Mouse (Mus musculus): ENCODE data around the gene Csdc2. TPM values are rescaled to one million over a fixed set of nuclear protein-coding genes. Genes with fewer than 3 reads are reported as not detected.
"Not testable (repeated sequence)": the region's sequence is repeated elsewhere in the genome, so short reads cannot be mapped to it uniquely, and the experiment has no call there.

Csdc2 gene
- 1 to 10 TPM; 9.1 to 9.4 TPM for total RNA-seq (2021)
- long read RNA-seq, experiment 1, transcript Csdc2-201 (4 exons, 2,490 nt), result major isoform, 29 of 37 reads
- long read RNA-seq, experiment 1, partial matches to known transcripts, result 1 of 37 reads
- long read RNA-seq, experiment 1, other reads (novel, unspliced or antisense), result 6 of 37 reads
- long read RNA-seq, experiment 2, transcript Csdc2-201 (4 exons, 2,490 nt), result major isoform, 24 of 28 reads
- long read RNA-seq, experiment 2, partial matches to known transcripts, result 0 of 28 reads
- long read RNA-seq, experiment 2, other reads (novel, unspliced or antisense), result 3 of 28 reads

DNA sequence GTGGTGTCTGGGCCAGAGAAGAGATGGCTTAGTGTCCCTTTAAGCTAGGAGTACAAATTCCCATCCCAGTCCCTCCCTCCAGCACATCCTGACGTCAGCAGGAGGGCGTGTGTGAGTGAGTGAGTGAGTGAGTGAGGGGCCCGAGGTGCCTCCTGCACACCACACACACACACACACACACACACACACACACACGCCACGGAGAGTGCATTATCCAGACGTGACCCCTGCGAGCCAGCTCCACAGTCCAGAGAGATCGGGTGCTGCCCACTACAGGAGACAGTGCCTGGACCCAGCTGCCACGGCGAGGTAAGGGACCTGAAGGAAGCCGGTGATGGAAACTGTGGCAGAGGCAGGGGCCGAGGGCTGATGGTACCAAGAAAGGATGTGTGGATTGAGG, at the start of gene Csdc2:
Gene Csdc2, plus strand, starts transcription at position 81 of the 400 bp plus-strand sequence.
- peak in 1 of 2 experiments; percentile 57 for DNase-seq (ENCODE audit: low spot score in 2 of 2)

DNA sequence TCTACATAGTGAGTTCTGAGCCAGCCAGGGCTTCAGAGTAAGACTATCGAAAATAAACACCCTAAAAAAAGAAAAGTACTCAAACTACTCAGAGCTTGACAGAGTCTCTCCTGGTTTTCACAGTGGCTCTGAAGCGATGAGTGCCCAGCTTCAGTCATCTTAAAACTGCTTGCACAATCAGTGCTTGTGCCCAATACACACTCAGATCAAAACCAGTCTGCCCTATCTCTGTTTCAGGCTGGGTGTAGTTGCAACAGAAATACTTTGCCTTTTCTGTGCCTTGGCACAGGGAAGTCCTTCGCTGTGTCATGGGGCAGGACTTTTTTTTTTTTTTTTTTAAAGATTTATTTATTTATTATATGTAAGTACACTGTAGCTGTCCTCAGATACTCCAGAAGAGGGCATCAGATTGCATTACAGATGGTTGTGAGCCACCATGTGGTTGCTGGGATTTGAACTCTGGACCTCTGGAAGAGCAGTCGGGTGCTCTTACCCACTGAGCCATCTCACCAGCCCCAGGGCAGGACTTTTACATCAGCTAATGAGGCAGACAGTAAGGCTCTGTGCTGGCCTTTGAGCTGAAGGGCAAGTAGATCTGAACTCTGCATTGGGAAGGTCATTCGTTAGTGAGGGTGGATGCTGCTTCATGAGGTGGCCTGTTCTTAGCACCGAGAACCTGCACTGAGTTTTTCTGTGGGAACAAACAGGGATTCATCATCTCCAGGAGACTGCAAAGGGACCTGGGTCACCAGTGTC, 49.6 kb upstream of the Csdc2 start:
- no peak for DNase-seq (ENCODE audit: low spot score in 2 of 2)

DNA sequence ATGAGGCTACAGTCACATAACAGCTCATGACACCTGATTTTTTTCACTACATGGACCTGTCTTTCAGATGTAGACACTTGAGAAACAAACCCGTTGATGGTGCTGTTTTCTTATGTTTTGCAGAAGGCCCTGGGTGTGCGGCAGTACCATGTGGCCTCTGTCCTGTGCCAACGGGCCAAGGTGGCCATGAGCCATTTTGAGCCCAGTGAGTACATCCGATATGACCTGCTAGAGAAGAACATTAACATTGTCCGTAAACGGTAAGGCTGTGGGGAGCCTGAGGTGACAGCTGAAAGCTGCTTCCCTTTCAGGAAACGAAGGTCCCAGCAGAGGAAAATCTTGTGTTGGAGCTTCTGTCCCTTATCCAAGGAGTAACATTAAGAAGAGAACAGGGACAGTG, 47.4 kb upstream of the Csdc2 start:
- no peak for DNase-seq (ENCODE audit: low spot score in 2 of 2)

DNA sequence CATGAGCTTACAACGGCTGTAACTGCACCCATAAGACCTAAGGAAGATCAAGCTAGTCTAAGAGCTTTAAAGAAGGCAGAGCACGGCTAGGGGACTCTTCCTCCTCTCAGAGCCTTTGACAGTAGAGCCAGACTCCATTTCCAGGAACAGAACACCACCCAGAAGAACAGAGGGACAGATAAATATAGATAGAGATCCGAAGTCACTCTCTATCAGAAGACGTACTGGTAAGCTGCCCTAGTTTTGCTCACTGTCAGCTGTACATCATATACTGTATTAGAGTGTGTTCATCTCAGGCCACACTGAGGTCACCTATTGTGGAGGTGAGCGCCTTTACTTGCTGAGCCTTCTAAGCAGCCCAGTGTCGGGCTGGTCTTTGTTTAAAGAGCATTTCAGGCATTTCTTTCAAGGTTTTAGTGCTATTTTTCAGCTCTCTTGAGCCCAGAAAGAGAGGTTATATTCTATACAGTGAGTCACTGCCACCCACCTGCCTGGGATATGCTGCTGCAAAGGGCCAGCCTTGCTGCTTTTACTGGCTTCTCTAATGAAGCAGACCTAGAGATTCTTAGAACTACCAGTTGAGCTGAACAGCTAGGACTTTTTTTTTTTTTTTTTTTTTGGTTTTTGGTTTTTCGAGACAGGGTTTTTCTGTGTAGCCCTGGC, 45.3 kb upstream of the Csdc2 start:
- DNase-seq (ENCODE audit: low spot score in 2 of 2), result no peak

DNA sequence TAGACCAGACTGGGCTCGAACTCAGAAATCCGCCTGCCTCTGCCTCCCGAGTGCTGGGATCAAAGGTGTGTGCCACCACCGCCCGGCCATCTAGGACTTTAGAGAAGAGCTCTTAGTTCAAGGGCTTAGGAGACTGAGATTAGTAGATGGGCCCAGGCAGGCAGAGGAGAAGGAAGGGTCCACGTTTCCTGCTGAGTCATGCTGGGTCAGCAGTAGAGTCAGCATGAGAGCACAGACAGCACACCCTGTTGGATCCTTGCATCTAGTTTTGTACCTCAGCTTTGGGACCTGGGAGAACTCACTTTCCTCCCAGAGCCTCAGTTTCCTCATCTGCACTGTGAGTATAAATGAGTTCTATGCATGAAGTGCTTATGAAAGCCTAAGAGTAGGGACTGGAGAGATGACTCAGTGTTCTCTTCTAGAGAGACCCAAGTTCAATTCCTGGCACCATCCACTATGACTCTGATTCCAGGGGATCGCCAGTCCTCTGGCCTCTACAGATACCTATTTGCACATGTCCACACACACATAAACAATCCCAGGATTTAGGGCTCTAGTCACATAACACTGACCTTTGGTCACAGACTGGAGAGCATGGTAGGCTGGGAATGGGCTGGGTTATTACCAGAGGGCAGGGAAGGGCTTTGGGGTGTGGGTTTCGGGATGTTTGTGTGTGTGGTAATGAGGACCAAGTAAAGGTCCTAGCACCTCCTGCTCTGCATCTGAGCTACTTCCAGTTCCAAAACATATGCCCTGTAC, 44.6 kb upstream of the Csdc2 start:
- DNase-seq (ENCODE audit: low spot score in 2 of 2), result no peak

DNA sequence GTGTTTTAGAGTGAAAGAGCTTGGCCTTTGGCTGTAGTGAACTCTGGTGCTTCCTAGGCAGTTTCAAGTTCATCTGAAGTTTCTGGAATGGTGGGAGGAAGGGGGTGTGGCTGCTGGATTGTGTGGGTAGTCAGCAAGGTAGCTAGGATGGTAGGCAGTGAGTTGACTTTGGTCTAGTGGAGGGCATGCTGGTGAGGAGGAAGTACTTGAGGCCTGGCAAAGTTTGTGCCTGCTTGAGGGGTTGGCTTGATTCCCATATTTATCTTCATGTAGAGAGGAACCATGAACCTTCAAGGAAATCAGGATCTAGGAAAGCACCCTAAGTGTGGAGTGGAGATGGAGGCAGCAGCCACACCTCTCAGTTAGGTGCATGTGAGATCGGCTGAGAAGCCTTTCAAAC, 42.6 kb upstream of the Csdc2 start:
- no peak for DNase-seq (ENCODE audit: low spot score in 2 of 2)

DNA sequence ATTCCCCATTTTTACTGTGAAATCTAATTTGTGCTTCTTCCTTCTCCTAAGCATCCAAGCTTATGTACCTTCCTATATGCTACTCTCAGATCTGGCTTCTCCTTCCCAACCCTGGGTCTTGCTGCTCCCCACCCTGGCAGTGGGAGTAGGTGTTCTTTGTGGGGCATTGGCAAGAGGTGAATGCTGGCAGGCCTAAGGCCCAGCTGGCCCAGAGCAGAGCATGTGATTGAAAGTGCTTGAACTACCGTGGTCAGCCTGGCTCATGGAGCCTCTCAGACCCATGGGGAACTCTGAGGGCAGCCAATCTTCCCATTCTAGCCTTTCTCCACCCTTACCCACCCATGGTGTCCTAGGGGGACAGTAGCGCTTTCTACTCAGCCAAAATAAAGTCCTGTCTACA, 40.2 kb upstream of the Csdc2 start:
- DNase-seq (ENCODE audit: low spot score in 2 of 2), result no peak

DNA sequence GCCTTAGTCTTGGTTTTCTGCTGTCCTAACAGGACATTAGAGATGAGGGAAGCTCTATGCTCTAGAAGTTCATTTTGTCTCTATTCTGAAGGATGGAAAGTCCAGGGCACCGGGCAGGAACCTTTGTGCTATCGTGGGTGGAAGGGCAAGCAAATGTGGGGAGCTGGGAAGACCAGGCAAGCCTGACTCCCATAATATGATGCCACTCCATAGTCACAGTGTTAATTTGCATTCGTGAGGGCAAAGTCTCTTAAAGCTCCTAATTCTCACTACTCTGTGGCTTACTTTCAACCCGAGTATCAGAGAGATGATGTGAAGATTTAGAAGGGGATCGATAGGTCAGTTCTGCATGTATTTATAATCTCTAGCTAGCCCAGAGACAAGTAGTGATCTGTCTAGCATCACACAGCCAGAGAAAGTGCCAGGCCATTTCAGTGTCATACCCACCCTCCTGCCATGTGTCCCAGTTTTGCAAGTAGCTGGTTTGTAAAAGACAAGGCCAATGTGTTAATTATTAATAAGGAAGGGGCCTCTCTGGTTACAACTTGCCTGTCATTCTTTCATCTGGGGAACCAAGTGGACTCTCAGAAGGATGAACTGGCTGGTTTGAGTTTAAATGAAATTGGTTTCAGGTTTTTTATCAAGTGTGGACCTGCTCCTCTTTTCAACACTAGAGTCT, 38.8 kb upstream of the Csdc2 start:
- DNase-seq (ENCODE audit: low spot score in 2 of 2), result no peak

DNA sequence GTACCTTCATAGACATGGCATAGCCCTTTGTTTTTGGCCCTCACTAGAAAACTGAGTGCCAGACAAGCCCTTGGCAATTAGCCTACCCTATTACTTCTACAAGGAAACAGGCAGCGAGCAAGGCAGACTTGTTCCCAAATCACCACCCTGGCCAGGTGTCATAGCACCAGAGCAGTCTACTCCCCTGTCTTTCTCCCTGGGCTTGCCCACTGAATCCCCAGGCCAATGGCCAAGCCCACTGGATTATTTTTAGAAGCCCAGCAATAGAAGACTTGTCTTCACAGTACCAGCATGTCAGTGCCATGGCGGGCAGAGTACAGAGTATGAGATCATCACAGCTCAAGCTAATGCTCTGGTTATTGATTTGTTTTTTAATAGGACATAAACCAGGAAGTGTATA, 37.8 kb upstream of the Csdc2 start:
- no peak for DNase-seq (ENCODE audit: low spot score in 2 of 2)

DNA sequence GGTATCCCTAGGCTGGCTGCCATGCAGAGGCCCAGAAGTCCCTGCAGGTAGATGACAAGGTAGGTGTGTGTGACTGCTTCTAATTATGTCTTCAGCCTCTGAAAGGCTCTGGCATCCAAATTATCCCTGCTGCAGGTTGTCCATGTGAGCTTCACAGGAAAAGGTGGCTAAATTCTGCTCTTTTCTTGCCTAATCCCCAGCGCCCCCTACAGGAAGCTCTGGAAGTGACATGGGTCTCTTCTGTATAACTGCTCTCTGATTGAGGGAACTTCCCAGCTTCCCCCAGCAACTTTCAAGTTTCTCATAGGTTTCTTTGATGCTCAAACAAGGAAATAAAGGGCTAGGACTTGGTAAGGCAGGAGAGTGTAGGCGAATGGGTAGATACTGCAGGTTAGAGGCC, 31.6 kb upstream of the Csdc2 start:
- DNase-seq (ENCODE audit: low spot score in 2 of 2), result peak; percentile 47 to 68

DNA sequence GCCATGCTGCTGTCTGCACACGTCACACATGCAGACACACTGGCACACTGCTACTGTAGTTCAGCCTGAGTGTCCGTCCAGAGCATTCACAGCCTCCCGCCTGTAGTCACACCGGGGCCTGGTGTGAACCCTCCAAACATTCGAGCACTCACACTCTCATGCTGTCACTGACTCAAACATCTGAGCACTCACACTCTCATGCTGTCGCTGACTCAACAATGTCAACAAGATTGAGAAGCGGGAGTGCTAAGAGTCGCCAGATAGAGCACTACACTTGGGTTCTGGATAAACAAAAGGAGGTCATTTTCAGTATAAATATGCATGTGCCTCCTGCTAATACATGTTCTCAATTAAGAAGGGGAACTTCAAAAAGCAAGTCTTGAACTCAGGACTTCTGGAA, 28.6 kb upstream of the Csdc2 start:
- no peak for DNase-seq (ENCODE audit: low spot score in 2 of 2)

DNA sequence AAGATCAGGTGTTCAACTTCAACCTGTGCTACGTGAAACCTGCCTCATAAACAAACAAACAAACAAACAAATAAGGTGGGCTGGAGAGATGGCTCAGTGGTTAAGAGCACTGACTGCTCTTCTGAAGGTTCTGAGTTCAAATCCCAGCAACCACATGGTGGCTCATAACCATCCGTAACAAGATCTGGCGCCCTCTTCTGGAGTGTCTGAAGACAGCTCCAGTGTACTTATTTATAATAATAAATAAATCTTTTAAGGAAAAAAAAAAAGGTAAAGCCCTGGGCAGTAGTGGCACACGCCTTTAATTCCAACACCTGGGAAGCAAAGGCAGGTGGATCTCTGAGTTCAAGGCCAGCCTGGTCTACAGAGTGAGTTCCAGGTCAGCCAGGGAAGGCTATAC, 27.8 kb upstream of the Csdc2 start:
- DNase-seq (ENCODE audit: low spot score in 2 of 2), result not testable (repeated sequence)

DNA sequence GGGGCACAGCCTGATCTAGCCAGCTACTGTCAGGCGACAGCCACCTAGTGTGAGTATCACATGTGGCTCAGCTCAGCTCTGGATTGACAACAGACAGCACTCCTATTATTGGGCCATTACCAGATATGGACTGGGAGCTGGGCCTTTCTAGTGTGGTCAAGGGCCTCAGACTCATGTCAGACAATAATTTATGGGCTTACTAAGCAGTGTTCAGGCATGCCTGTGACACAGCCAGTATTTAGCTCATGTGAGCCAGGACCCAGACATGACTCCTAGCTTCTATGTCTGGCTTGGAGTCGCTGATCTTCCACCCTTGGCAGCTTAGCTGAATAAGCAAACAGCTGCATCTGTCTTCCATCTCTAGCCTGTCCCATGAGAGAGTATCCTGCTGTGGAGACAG, 24.1 kb upstream of the Csdc2 start:
- DNase-seq (ENCODE audit: low spot score in 2 of 2), result no peak

DNA sequence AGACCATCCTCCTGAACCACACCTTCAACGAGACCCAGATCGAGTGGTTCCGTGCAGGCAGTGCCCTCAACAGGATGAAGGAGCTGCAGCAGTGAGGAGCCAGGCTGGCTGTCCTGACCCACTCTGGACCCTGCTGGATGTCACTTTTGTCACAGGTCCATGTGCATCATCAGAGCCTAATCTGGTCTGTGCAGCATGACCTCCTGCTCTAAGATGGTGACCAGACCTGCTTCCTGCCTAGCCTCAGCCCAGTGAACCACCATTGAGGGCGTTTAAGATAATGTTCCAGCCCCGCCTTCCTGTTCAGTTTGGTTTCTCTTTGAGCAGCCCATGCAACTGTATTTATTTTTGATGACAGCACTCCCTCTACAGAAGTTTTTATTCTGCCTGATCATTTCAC, 21.9 kb upstream of the Csdc2 start:
- DNase-seq (ENCODE audit: low spot score in 2 of 2), result no peak

DNA sequence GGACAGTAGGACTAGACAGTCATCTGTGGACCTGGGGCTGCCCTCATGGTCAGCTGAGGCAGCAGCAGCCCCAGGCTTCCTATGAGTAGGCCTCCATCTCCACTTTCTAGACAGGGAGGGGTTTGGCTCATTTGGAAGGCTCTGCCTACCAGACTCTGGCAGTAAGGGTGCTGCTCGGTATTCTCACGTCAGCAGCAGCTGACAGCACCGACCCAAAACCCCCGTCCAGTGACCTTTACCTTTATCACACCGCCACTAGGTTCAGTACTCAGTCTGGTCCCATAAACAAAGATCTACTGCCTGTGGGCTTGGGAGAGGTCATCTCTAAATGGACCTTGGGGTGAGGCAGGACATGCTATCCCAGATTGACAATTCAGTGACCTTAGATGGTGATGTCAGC, 20.9 kb upstream of the Csdc2 start:
- no peak for DNase-seq (ENCODE audit: low spot score in 2 of 2)

DNA sequence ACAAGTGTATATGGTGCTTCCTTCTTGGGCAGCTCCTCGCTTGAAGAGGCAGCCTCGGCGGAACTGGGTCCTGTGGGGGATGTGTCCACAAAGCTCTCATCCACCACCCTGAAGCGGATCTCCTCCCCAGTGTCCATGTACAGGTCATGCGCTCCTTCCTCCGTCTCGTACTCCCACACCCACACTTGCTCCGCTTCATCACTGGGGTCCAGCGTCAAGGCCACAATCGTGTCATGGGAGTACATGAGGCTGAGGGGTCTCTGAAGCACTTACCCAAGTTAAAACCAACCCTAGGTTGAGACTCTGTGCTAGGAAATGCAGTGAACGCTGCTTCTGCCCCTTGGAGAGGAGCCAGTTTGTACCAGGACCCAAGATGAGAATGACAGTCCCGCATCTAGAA, 19.4 kb upstream of the Csdc2 start:
- no peak for DNase-seq (ENCODE audit: low spot score in 2 of 2)

DNA sequence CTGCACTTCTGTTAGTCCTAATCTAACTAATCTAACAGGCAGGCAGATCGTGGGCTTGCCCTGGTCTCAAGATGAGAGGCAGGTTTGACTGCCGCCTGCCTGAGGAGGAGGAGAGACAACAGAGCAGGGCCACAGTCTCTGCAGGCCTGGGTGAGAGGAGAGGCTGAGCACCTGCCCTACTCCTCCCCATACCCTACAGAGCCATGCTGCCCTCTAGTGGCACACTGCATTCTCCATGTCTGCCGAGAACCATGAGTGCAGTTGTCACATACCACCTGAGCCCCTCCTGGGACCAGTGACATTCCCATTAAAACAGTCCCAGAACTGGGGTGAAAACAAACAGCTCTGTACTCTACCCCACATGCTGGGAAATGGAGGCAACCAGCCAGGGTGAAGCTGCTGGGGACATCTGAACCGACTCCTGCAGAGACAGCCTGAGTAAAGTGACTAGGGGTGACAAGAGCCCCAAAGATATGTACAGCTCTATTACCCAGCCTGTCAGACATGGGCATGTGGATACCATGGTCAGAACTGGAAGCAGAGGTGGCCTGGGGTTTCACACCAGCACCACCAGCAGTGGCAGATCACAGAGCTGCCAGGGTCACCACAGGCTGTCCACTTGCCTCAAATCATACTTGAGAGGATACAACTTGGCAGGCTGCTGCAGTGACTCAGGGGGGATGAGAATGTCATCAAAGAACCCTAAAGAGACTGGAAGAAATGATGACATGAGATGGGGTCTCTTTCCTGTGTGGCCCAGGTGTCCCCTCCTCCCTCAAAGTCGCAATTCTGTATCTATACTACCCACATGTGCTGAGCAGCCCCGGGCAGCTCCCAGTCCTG, 18.7 kb upstream of the Csdc2 start:
- DNase-seq (ENCODE audit: low spot score in 2 of 2), result peak in 1 of 2 experiments; percentile 60

DNA sequence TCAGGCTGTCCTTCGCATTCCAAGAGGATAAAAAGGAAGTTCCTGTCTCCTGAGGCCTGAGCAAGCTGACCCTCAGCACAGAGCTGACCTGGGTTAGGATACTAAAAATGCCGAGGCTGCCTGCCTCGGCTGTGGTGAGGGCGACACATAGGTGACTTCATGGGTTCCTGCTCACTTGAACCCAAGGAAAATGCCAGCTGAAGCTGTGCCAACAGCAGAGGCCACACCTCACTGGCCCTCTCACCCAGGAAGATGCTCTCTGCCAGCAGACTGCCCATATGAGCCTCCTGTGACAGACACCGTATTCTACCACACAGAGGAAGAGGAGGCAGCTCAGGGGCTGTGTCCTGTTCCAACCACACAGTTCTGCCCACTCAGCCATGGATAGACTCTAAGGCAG, 17.5 kb upstream of the Csdc2 start:
- DNase-seq (ENCODE audit: low spot score in 2 of 2), result no peak

DNA sequence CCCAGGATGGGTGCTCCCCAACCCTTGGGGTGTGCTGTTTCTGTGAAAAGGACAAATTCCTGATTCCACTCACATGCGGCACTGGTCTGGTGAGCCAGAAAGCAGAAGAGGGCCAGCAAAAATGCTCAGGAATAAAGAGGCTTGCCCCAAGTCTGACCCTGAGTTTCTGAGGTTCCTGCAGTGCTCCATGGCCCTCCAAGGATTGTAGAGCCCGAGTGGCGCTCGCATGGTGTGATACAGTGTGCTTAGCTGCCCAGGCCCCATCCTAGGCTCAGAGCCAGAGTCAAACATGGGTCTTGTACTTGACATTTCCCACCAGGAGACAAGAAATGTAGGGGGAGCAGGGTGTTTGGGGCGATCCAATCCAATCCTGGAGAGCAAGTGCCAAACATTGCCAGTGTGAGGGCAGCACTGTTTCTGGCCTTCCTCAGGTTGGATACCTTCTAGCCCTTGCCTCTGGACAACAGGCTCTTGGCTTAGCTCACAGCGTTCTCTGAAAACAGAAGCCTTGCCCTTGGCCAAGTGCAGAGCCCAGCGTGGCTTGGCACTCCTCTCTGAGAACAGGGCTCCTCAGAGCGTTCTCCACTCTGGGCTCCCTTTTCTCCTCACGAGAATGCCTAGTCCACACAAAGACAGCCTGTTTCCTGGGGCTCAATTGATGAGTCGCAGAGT, 15.9 kb upstream of the Csdc2 start:
- no peak for DNase-seq (ENCODE audit: low spot score in 2 of 2)

DNA sequence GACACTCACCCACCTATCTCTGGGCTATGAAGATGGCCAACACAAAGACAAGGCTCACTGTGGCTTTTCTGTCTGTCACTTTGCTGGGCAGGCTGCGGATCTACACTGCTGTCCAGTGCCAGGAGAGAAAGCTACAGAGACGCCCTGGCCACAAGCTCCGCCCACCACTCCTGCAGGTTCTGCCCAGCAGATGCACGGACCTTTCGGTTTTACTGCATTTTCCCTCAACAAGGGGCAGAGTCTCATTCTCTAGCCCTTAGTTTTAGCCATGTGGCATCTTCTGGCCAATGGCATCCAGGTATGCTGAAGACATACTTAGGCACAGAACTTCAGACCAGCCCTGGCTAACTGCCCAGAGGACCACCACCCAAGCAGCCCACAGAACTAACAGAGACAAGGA, 15.3 kb upstream of the Csdc2 start:
- DNase-seq (ENCODE audit: low spot score in 2 of 2), result no peak
